Mouse (Mus musculus): Measurements from ENCODE around the gene Gpr156.

DNA sequence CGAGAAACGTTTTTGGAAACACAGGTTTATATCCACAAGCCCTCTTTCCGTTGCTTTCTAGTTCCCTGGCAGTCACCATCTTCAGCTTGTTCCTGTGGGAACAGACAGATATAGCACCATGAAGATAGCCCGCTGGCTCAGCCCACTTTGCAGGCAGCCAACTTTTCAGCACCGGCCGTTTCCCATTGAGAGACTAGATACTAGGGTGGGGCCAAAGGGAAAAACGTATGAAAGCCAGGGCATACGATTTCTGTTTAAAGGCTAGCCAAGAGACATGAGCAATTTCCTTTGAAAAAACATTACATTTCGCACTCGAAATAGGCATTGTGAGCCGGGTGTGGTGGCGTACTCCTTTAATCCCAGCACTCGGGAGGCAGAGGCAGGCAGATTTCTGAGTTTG is 95.2 kb downstream of the Gpr156 start:
- no peak for TF ChIP-seq POLR2A (IDR thresholded peaks at IDR 0.05; ENCODE audit: borderline replicate concordance, control insufficient read depth, low read depth, low read length)
- TF ChIP-seq CTCF (IDR thresholded peaks at IDR 0.05; ENCODE audit: control insufficient read depth, insufficient read depth, low read length) = no peak

All from bone marrow, adult 2 months (tissue).